Mouse (Mus musculus): ENCODE measurements around the gene Rpl41.

DNA sequence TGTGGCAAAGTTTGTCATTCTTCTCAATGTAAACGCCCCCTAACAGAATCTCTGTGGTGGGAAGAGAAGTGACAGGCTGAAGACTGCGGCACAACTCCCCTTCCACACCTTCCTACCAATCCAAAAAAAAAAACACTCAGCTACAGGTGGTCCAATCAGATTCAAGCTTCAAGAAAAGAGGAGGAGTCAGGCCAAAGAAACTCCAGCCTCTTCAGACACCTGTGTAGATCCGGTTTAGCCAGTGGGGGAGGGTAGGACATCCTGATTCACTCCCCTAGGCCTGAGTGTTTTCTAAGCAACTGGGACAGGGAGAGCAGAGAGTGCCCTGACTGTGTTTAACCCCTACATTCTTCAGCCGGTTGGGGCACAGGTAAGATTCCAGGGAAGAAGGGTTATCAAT, 35.3 kb upstream of the Rpl41 start:
- no peak for TF ChIP-seq CTCF (IDR thresholded peaks at IDR 0.05; ENCODE audit: borderline replicate concordance, control insufficient read depth, extremely low read depth, insufficient read depth, low read length, poor library complexity)
- TF ChIP-seq POLR2A (IDR thresholded peaks at IDR 0.05; ENCODE audit: control insufficient read depth, extremely low read depth, insufficient read depth, low read length, poor library complexity) = no peak

All from thymus, adult 2 months (tissue).